Mouse (Mus musculus) liver, postnatal 0 days (tissue): ENCODE results near the gene Spats2. TPM values are rescaled to one million over a fixed set of nuclear protein-coding genes. Genes with fewer than 3 reads are reported as not detected.

Source experiments
- ATAC-seq: fragments of 200-750 bp; cut with Nextera tagmentation; 2 replicates; pipeline ENCODE4 v1.8.0; 2017; ENCODE audit warnings: mild to moderate bottlenecking, moderate library complexity
- DNase-seq: peaks from one replicate; pipeline ENCODE4 v3.0.0-alpha.2; 2016
- H3K27ac ChIP-seq: fragments of 300-500 bp; sonication (generic); 2 replicates; pipeline ENCODE4 v1.5.1; 2014; ENCODE audit warnings: antibody characterized with exemption, moderate library complexity, mild to moderate bottlenecking, low read depth
- H3K27me3 ChIP-seq: fragments of 300-500 bp; sonication (generic); 2 replicates; pipeline ENCODE4 v1.6.1; 2014; ENCODE audit warnings: low read length, control low read depth, mixed read lengths; ENCODE audit not compliant: insufficient read depth
- H3K36me3 ChIP-seq: fragments of 300-500 bp; sonication (generic); replicated peaks from 2 replicates; pipeline ENCODE4 v1.6.1; 2014; ENCODE audit warnings: mild to moderate bottlenecking, control low read depth, low read length, moderate library complexity, mixed read lengths; ENCODE audit not compliant: insufficient read depth
- H3K4me1 ChIP-seq: fragments of 300-500 bp; sonication (generic); 2 replicates; pipeline ENCODE4 v1.6.1; 2014; ENCODE audit warnings: antibody characterized with exemption, mild to moderate bottlenecking, control low read depth; ENCODE audit not compliant: insufficient read depth
- H3K4me2 ChIP-seq: fragments of 300-500 bp; sonication (generic); 2 replicates; pipeline ENCODE4 v1.6.1; 2014; ENCODE audit warnings: low read depth, mild to moderate bottlenecking, low read length, moderate library complexity, mixed read lengths
- H3K4me3 ChIP-seq: fragments of 300-500 bp; sonication (generic); 2 replicates; pipeline ENCODE4 v1.5.1; 2014; ENCODE audit warnings: low read depth, low read length
- H3K9ac ChIP-seq: fragments of 300-500 bp; sonication (generic); replicated peaks from 2 replicates; pipeline ENCODE4 v1.6.1; 2014; ENCODE audit warnings: mild to moderate bottlenecking, moderate library complexity
- H3K9me3 ChIP-seq: fragments of 300-500 bp; sonication (generic); 2 replicates; pipeline ENCODE4 v1.6.1; 2016; ENCODE audit warnings: mild to moderate bottlenecking, control low read depth, low read length, mixed read lengths
- CTCF ChIP-seq: sonication (generic); IDR thresholded peaks from 2 replicates; pipeline ENCODE4 v1.5.1; 2016; ENCODE audit warnings: antibody characterized with exemption, low read depth
- EP300 ChIP-seq: IDR thresholded peaks from 2 replicates; pipeline ENCODE4 v1.6.1; 2016; ENCODE audit warnings: antibody characterized with exemption, low read depth, mild to moderate bottlenecking
- WGBS: fragments of 180-500 bp; shearing (Covaris S2); extraction: QIAGEN DNeasy Blood & Tissue Kit; methylation state at CpG from one replicate; pipeline ENCODE4 v1.1.7; 2014; ENCODE audit not compliant: insufficient replicate concordance; 5-methylcytosine and 5-hydroxymethylcytosine counted together
- polyA plus RNA-seq: library from polyadenylated mRNA; unstranded; fragments of >200 nt; fragmentation: Nextera tagmentation; extraction: Ambion mirVana; gene quantifications from 2 replicates; pipeline ENCODE4 v1.2.1, GENCODE M21; 2015

Gene Spats2
- polyA plus RNA-seq, 1 experiment from 2014 or later, result 4.7 TPM

- ATAC-seq (peak; percentile 54), DNase-seq (no peak)
- H3K4me3 ChIP-seq, result no peak overlapping the region
- H3K36me3 ChIP-seq, result peaks cover 8% of the 10 kb centered on the region
- H3K27ac ChIP-seq, result no peak overlapping the region
- no peak overlapping the region for H3K4me2 ChIP-seq
- TF ChIP-seq EP300, result peak; percentile 52; the same call in 1 of the 2 replicates
- TF ChIP-seq CTCF, result no peak
- H3K4me1 ChIP-seq, result no peaks in the 10 kb centered on the region; the same call in 1 of the 2 replicates
- no peaks in the 10 kb centered on the region for H3K9me3 ChIP-seq
- H3K27me3 ChIP-seq, result no peaks in the 10 kb centered on the region
- H3K9ac ChIP-seq, result no peak overlapping the region
- 80% methylated on average over 9 of the region's 9 CpGs for WGBS
Measured at GRCm38 (mm10) chr15:99184217-99184914, 58.6 kb downstream of the Spats2 start.

GRCm38 (mm10) chr15:99194358-99194757 is 68.6 kb downstream of the Spats2 start:
- no peak overlapping the region for H3K27ac ChIP-seq
- DNase-seq (no peak), ATAC-seq (no peak)
- no peak overlapping the region for H3K9ac ChIP-seq
- H3K36me3 ChIP-seq, result no peaks in the 10 kb centered on the region; the same call in 1 of the 2 replicates
- H3K4me2 ChIP-seq, result no peak overlapping the region
- 0 out of 2 replicates have a peak, but pooled peaks cover 3% of the 10 kb centered on the region for H3K9me3 ChIP-seq
- no peaks in the 10 kb centered on the region for H3K27me3 ChIP-seq
- H3K4me3 ChIP-seq, result no peak overlapping the region
- H3K4me1 ChIP-seq, result no peaks in the 10 kb centered on the region
- no peak for TF ChIP-seq CTCF
- WGBS, result 76% methylated on average over 10 of the region's 10 CpGs

GRCm38 (mm10) chr15:99195043-99195442 is 69.3 kb downstream of the Spats2 start:
- H3K4me2 ChIP-seq, result no peak overlapping the region
- no peak overlapping the region for H3K9ac ChIP-seq
- H3K4me1 ChIP-seq, result no peaks in the 10 kb centered on the region
- no peaks in the 10 kb centered on the region for H3K27me3 ChIP-seq
- TF ChIP-seq CTCF, result no peak
- TF ChIP-seq EP300, result no peak
- 0 out of 2 replicates have a peak, but pooled peaks cover 3% of the 10 kb centered on the region for H3K9me3 ChIP-seq
- no peak overlapping the region for H3K4me3 ChIP-seq
- WGBS, result 88% methylated on average over 6 of the region's 6 CpGs
- ATAC-seq (no peak), DNase-seq (no peak)
- H3K27ac ChIP-seq, result no peak overlapping the region
- no peaks in the 10 kb centered on the region; the same call in none of the 2 replicates for H3K36me3 ChIP-seq

GRCm38 (mm10) chr15:99198761-99199160 is 73.0 kb downstream of the Spats2 start:
- Histone ChIP-seq H3K36me3 (no peaks in the 10 kb centered on the region; the same call in 1 of the 2 replicates), H3K4me3 (no peak overlapping the region)
- peak; percentile 30 for DNase-seq

GRCm38 (mm10) chr15:99205959-99206358 is 80.2 kb downstream of the Spats2 start:
- Histone ChIP-seq H3K27ac (no peak overlapping the region), H3K36me3 (peaks cover 8% of the 10 kb centered on the region), H3K9ac (no peak overlapping the region), H3K27me3 (no peaks in the 10 kb centered on the region), H3K4me2 (no peak overlapping the region), H3K4me3 (no peak overlapping the region), H3K4me1 (no peaks in the 10 kb centered on the region), H3K9me3 (no peaks in the 10 kb centered on the region)
- ATAC-seq (no peak), DNase-seq (no peak)
- TF ChIP-seq CTCF (no peak), EP300 (no peak)
- 85% methylated on average over 8 of the region's 8 CpGs for WGBS

More at GRCm38 (mm10) chr15:99198761-99199160, 73.0 kb downstream of the Spats2 start:
- Histone ChIP-seq H3K9ac (no peak overlapping the region), H3K4me1 (no peaks in the 10 kb centered on the region), H3K4me2 (no peak overlapping the region), H3K27ac (no peak overlapping the region), H3K27me3 (no peaks in the 10 kb centered on the region), H3K9me3 (no peaks in the 10 kb centered on the region)
- TF ChIP-seq EP300 (no peak), CTCF (peak; percentile 56)
- ATAC-seq, result no peak

GRCm38 (mm10) chr15:99213183-99213582 is 87.5 kb downstream of the Spats2 start:
- Histone ChIP-seq H3K27ac (no peak overlapping the region), H3K4me2 (no peak overlapping the region), H3K27me3 (no peaks in the 10 kb centered on the region), H3K9me3 (no peaks in the 10 kb centered on the region), H3K9ac (no peak overlapping the region), H3K4me3 (no peak overlapping the region), H3K4me1 (no peaks in the 10 kb centered on the region), H3K36me3 (peaks cover 8% of the 10 kb centered on the region; the same call in 1 of the 2 replicates)
- ATAC-seq (no peak), DNase-seq (no peak)
- no peak for TF ChIP-seq EP300
- 86% methylated on average over 10 of the region's 10 CpGs for WGBS
